Mouse (Mus musculus): Measurements from ENCODE around the gene Olfr1188.
"Not testable (repeated sequence)": the region's sequence is repeated elsewhere in the genome, so short reads cannot be mapped to it uniquely, and the experiment has no call there.

Olfr1188 gene

GRCm38 (mm10) chr2:88556635-88557034 lies at the start of gene Olfr1188:
Gene Olfr1188 (plus strand): TSS chr2:88556935.
- no peak for DNase-seq (ENCODE audit: low spot score)

GRCm38 (mm10) chr2:88518251-88518650 lies 38.5 kb upstream of the Olfr1188 start, which contains the start of gene Olfr1186:
Gene Olfr1186 (plus strand): TSS chr2:88518551.
- DNase-seq (ENCODE audit: low spot score) = no peak

- no peak for DNase-seq (ENCODE audit: low spot score)
These were observed 31.0 kb upstream of the Olfr1188 start for GRCm38 (mm10) chr2:88525720-88526119.

- not testable (repeated sequence) for DNase-seq (ENCODE audit: low spot score)
These were observed 16.0 kb downstream of the Olfr1188 start for GRCm38 (mm10) chr2:88572696-88573095.

GRCm38 (mm10) chr2:88586154-88586553 lies 29.4 kb downstream of the Olfr1188 start, which contains the start of gene Olfr1189:
Gene Olfr1189 (plus strand): TSS chr2:88586454.
- DNase-seq (ENCODE audit: low spot score) = no peak

Measured in ovary, postnatal 36 days (tissue).